Mouse (Mus musculus): Measurements from ENCODE around the gene Slco3a1. TPM values are rescaled to one million over a fixed set of nuclear protein-coding genes. Genes with fewer than 3 reads are reported as not detected.

Slco3a1 gene
- polyA plus RNA-seq, 2 experiments = 0.69 to 1.1 TPM

- WGBS (ENCODE audit: insufficient replicate concordance) = 10% methylated on average over 2 of the region's 2 CpGs
Measured at GRCm38 (mm10) chr7:74371656-74372055, 182.9 kb downstream of the Slco3a1 start.

DNA sequence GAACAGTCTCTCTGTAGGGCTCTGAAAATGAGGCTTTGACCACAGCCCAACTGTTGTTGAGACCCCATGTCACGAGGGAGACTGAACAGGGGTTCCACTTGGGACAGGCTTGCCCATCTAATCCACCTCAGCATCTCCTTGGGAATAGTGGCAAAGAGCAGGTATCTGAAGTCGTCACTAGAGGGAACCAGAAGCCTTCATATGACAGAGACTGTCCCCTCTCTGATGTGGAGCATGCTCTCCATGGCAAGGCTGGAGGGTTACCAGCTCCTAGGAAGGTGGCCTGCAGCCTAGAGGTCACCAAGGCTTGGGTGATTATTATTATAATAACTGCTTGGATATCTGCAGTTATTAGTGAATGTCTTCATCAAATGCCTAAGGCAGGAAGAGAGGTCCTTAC is 183.4 kb downstream of the Slco3a1 start:
- Histone ChIP-seq H3K4me2 (ENCODE audit: low read depth) (no peak overlapping the region), H3K4me1 (replicated peaks; ENCODE audit: control insufficient read depth in 2 of 2, insufficient read depth in 2 of 2, low read length in 1 of 2) (no peaks in the 10 kb centered on the region), H3K36me3 (replicated peaks; ENCODE audit: control insufficient read depth, insufficient read depth, low read depth) (no peaks in the 10 kb centered on the region), H3K27ac (no peak overlapping the region), H3K9ac (replicated peaks) (no peak overlapping the region), H3K27me3 (ENCODE audit: control insufficient read depth, insufficient read depth, low read length) (no peaks in the 10 kb centered on the region), H3K4me3 (ENCODE audit: insufficient read depth in 1 of 2, low read depth in 2 of 2, low read length in 2 of 2) (no peak overlapping the region), H3K9me3 (ENCODE audit: control insufficient read depth, low read length) (no peaks in the 10 kb centered on the region)
- no peak for TF ChIP-seq EP300 (IDR thresholded peaks at IDR 0.05; ENCODE audit: low read depth)
- TF ChIP-seq CTCF (IDR thresholded peaks at IDR 0.05; ENCODE audit: low read depth) = peak; percentile 29
- no peak for ATAC-seq (ENCODE audit: insufficient read depth)
- no peak for DNase-seq (ENCODE audit: low read depth in 3 of 3, low spot score in 3 of 3)
- 24% methylated on average over 2 of the region's 2 CpGs for WGBS (ENCODE audit: insufficient replicate concordance)

More at GRCm38 (mm10) chr7:74371656-74372055, 182.9 kb downstream of the Slco3a1 start:
- Histone ChIP-seq H3K27me3 (ENCODE audit: control insufficient read depth, insufficient read depth, low read length) (no peaks in the 10 kb centered on the region), H3K9ac (replicated peaks) (no peak overlapping the region), H3K36me3 (replicated peaks; ENCODE audit: control insufficient read depth, insufficient read depth, low read depth) (no peaks in the 10 kb centered on the region), H3K4me2 (ENCODE audit: low read depth) (no peak overlapping the region), H3K4me1 (replicated peaks; ENCODE audit: control insufficient read depth in 2 of 2, insufficient read depth in 2 of 2, low read length in 1 of 2) (no peaks in the 10 kb centered on the region), H3K27ac (no peak overlapping the region), H3K4me3 (ENCODE audit: insufficient read depth in 1 of 2, low read depth in 2 of 2, low read length in 2 of 2) (no peak overlapping the region), H3K9me3 (ENCODE audit: control insufficient read depth, low read length) (no peaks in the 10 kb centered on the region)
- TF ChIP-seq CTCF (IDR thresholded peaks at IDR 0.05; ENCODE audit: low read depth) = no peak
- TF ChIP-seq EP300 (IDR thresholded peaks at IDR 0.05; ENCODE audit: low read depth) = no peak
- no peak for DNase-seq (ENCODE audit: low read depth in 3 of 3, low spot score in 3 of 3)
- no peak for ATAC-seq (ENCODE audit: insufficient read depth)

DNA sequence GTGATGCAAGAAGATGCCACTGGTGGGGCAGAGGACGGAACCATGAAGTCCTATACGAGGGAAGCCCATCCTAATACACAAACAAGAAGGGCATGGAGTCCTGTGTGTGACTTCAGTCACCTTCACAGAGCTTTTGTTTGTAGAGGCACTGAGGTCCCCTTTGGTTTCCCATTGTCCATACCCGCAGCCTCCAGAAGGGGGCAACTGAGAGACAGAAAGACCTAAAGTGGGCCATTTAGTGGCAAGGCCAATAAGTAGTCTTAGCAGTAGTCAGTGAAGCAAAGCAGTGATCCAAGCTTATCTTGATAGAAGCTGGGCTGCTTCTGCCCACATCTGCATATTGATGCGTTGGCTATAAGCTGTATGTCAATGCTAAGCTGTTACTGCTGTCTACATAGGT is 184.9 kb downstream of the Slco3a1 start:
- Histone ChIP-seq H3K4me3 (ENCODE audit: insufficient read depth in 1 of 2, low read depth in 2 of 2, low read length in 2 of 2) (no peak overlapping the region), H3K4me1 (replicated peaks; ENCODE audit: control insufficient read depth in 2 of 2, insufficient read depth in 2 of 2, low read length in 1 of 2) (no peaks in the 10 kb centered on the region), H3K36me3 (replicated peaks; ENCODE audit: control insufficient read depth, insufficient read depth, low read depth) (no peaks in the 10 kb centered on the region), H3K9ac (replicated peaks) (no peak overlapping the region), H3K9me3 (ENCODE audit: control insufficient read depth, low read length) (no peaks in the 10 kb centered on the region), H3K27me3 (ENCODE audit: control insufficient read depth, insufficient read depth, low read length) (no peaks in the 10 kb centered on the region), H3K4me2 (ENCODE audit: low read depth) (no peak overlapping the region), H3K27ac (no peak overlapping the region)
- TF ChIP-seq CTCF (IDR thresholded peaks at IDR 0.05; ENCODE audit: low read depth) = peak; percentile 34; the same call in 1 of the 2 replicates
- no peak for TF ChIP-seq EP300 (IDR thresholded peaks at IDR 0.05; ENCODE audit: low read depth)
- DNase-seq (ENCODE audit: low read depth in 3 of 3, low spot score in 3 of 3) (no peak), ATAC-seq (ENCODE audit: insufficient read depth) (no peak)
- 38% methylated on average over 4 of the region's 4 CpGs for WGBS (ENCODE audit: insufficient replicate concordance)

DNA sequence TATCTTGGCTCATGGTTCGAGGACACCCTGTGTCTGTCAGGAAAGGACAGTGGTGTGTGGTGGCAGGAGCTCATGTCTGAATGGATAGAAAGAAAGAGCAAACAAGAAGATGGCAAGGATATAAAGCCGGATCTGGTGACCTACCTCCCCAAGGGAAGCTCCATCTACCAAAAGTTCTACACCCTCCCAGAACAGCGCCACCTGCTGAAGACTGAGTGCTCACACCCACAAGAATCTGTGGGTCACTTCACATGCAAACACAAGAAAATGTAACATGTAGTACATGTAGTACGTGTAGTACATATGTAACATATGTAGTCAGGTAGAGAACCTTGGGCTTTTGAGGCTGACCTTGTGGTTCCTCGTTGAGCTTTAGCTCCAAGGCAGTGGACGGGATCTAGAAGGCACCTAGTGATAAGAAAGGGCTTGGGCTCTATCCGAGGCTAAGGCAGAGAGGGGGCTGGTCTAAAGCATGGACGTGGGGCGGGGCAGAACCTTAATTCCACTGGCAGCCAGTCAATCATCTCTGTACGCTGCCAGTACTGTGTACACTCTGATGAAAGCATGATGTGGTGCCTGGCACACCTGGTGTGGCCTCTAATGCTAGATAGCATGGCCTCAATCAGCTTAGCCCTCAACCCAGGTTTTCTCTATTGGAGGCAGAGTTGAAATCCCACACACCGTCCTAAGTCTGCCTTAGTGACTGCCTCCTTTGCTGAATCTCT is 186.2 kb downstream of the Slco3a1 start:
- ATAC-seq (ENCODE audit: insufficient read depth) = no peak
- Histone ChIP-seq H3K4me3 (ENCODE audit: insufficient read depth in 1 of 2, low read depth in 2 of 2, low read length in 2 of 2) (no peak overlapping the region), H3K9ac (replicated peaks) (no peak overlapping the region), H3K27me3 (ENCODE audit: control insufficient read depth, insufficient read depth, low read length) (no peaks in the 10 kb centered on the region), H3K4me1 (replicated peaks; ENCODE audit: control insufficient read depth in 2 of 2, insufficient read depth in 2 of 2, low read length in 1 of 2) (no peaks in the 10 kb centered on the region), H3K27ac (no peak overlapping the region), H3K4me2 (ENCODE audit: low read depth) (no peak overlapping the region), H3K9me3 (ENCODE audit: control insufficient read depth, low read length) (no peaks in the 10 kb centered on the region), H3K36me3 (replicated peaks; ENCODE audit: control insufficient read depth, insufficient read depth, low read depth) (no peaks in the 10 kb centered on the region)
- DNase-seq (ENCODE audit: low read depth in 3 of 3, low spot score in 3 of 3) = no peak
- 50% methylated on average over 11 of the region's 11 CpGs for WGBS (ENCODE audit: insufficient replicate concordance)
- TF ChIP-seq CTCF (IDR thresholded peaks at IDR 0.05; ENCODE audit: low read depth) = no peak; the same call in 1 of the 2 replicates
- no peak for TF ChIP-seq EP300 (IDR thresholded peaks at IDR 0.05; ENCODE audit: low read depth)

GRCm38 (mm10) chr7:74367350-74367749 is 187.2 kb downstream of the Slco3a1 start:
- H3K27me3 ChIP-seq (ENCODE audit: control insufficient read depth, insufficient read depth, low read length) = no peaks in the 10 kb centered on the region
- H3K4me3 ChIP-seq (ENCODE audit: insufficient read depth in 1 of 2, low read depth in 2 of 2, low read length in 2 of 2) = no peak overlapping the region
- ATAC-seq (ENCODE audit: insufficient read depth) (no peak), DNase-seq (ENCODE audit: low read depth in 3 of 3, low spot score in 3 of 3) (no peak)
- H3K9ac ChIP-seq (replicated peaks) = no peak overlapping the region
- H3K9me3 ChIP-seq (ENCODE audit: control insufficient read depth, low read length) = no peaks in the 10 kb centered on the region
- H3K4me1 ChIP-seq (replicated peaks; ENCODE audit: control insufficient read depth in 2 of 2, insufficient read depth in 2 of 2, low read length in 1 of 2) = no peaks in the 10 kb centered on the region
- TF ChIP-seq CTCF (IDR thresholded peaks at IDR 0.05; ENCODE audit: low read depth) (peak; percentile 48), EP300 (IDR thresholded peaks at IDR 0.05; ENCODE audit: low read depth) (no peak)
- no peak overlapping the region for H3K4me2 ChIP-seq (ENCODE audit: low read depth)
- H3K27ac ChIP-seq = no peak overlapping the region
- 47% methylated on average over 7 of the region's 7 CpGs for WGBS (ENCODE audit: insufficient replicate concordance)
- no peaks in the 10 kb centered on the region for H3K36me3 ChIP-seq (replicated peaks; ENCODE audit: control insufficient read depth, insufficient read depth, low read depth)
